Mouse (Mus musculus) CH12F3 (cell line): ENCODE results near the gene Slc17a6.

ENCODE experiments used
- in situ Hi-C: fragments of 300-500 bp; cut with MboI; formaldehyde crosslinking; loops from 2 replicates; pipeline ENCODE4 v1.14.3; 2020; ENCODE audit warnings: low sequenced_read_pairs

The Slc17a6 gene

GRCm38 (mm10) chr7:51621694-51622145, at the start of gene Slc17a6:
Gene Slc17a6, plus strand, starts transcription at chr7:51622006.
- in situ Hi-C loops, result no loop called here

GRCm38 (mm10) chr7:51600021-51600420, 21.8 kb upstream of the Slc17a6 start:
- in situ Hi-C loops, result no loop called here

GRCm38 (mm10) chr7:51603741-51604140, 18.1 kb upstream of the Slc17a6 start:
- in situ Hi-C loops, result no loop called here

GRCm38 (mm10) chr7:51614404-51614803, 7.4 kb upstream of the Slc17a6 start:
- in situ Hi-C loops, result no loop called here

GRCm38 (mm10) chr7:51617941-51618340, 3.9 kb upstream of the Slc17a6 start:
- in situ Hi-C loops, result no loop called here

GRCm38 (mm10) chr7:51618412-51618811, 3.4 kb upstream of the Slc17a6 start:
- in situ Hi-C loops, result no loop called here

GRCm38 (mm10) chr7:51619977-51620376, 1.8 kb upstream of the Slc17a6 start:
- in situ Hi-C loops, result no loop called here

- in situ Hi-C loops, result no loop called here
These were observed 390 bp downstream of the Slc17a6 start for GRCm38 (mm10) chr7:51622196-51622595.

GRCm38 (mm10) chr7:51622666-51623065, 860 bp downstream of the Slc17a6 start:
- in situ Hi-C loops, result no loop called here

- in situ Hi-C loops, result no loop called here
These were observed 2.6 kb downstream of the Slc17a6 start for GRCm38 (mm10) chr7:51624336-51624897.

GRCm38 (mm10) chr7:51625161-51625560, 3.4 kb downstream of the Slc17a6 start:
- in situ Hi-C loops, result no loop called here

GRCm38 (mm10) chr7:51625591-51626255, 3.9 kb downstream of the Slc17a6 start:
- in situ Hi-C loops, result no loop called here

GRCm38 (mm10) chr7:51626451-51627000, 4.7 kb downstream of the Slc17a6 start:
- in situ Hi-C loops, result no loop called here

GRCm38 (mm10) chr7:51627001-51627631, 5.3 kb downstream of the Slc17a6 start:
- in situ Hi-C loops, result no loop called here

- in situ Hi-C loops, result no loop called here
These were observed 5.9 kb downstream of the Slc17a6 start for GRCm38 (mm10) chr7:51627666-51628065.

GRCm38 (mm10) chr7:51628349-51628748, 6.5 kb downstream of the Slc17a6 start:
- in situ Hi-C loops, result no loop called here

- in situ Hi-C loops, result no loop called here
These were observed 7.4 kb downstream of the Slc17a6 start for GRCm38 (mm10) chr7:51629206-51629605.

GRCm38 (mm10) chr7:51631171-51631570, 9.4 kb downstream of the Slc17a6 start:
- in situ Hi-C loops, result no loop called here

GRCm38 (mm10) chr7:51632543-51633229, 10.9 kb downstream of the Slc17a6 start:
- in situ Hi-C loops, result no loop called here

GRCm38 (mm10) chr7:51633230-51633844, 11.5 kb downstream of the Slc17a6 start:
- in situ Hi-C loops, result no loop called here

- in situ Hi-C loops, result no loop called here
These were observed 35.3 kb downstream of the Slc17a6 start for GRCm38 (mm10) chr7:51657152-51657551.
